Mouse (Mus musculus) embryonic stem cell, embryonic (primary cell): Measurements from ENCODE around the gene Itga4.

Experiments
- CTCF ChIA-PET, 4 experiments: fragments of 300-600 bp in 2 of 4; fragments of 350-600 bp in 2 of 4; sonication (Branson Sonifier 250); formaldehyde crosslinking; loops; one replicate each; lab custom pipeline; 2022; ENCODE audit warnings: inconsistent platforms in 2 of 4; lab: Charles Lee
- POLR2A ChIA-PET, 4 experiments: fragments of 300-600 bp in 2 of 4; fragments of 350-600 bp in 2 of 4; sonication (Branson Sonifier 250); formaldehyde crosslinking; loops; one replicate each; lab custom pipeline; 2022; ENCODE audit warnings: antibody characterized with exemption in 4 of 4, inconsistent platforms in 1 of 4; lab: Charles Lee

Itga4 gene

GRCm38 (mm10) chr2:79328079-79328478 is 72.9 kb downstream of the Itga4 start:
- POLR2A ChIA-PET, result interaction anchor here in 1 of 4 experiments (1.2 kb wide), 1 partner anchor 27 kb away, joined by 3 read pairs; no protein-coding TSS in a partner anchor
- CTCF ChIA-PET, result interaction anchor here in 2 of 4 experiments (0.6 to 1.3 kb wide), 2 partner anchors 44 to 465 kb away, joined by 3 read pairs; no protein-coding TSS in a partner anchor

GRCm38 (mm10) chr2:79334661-79335060 is 79.4 kb downstream of the Itga4 start:
- ChIA-PET CTCF (no interaction called here), POLR2A (no interaction called here)

DNA sequence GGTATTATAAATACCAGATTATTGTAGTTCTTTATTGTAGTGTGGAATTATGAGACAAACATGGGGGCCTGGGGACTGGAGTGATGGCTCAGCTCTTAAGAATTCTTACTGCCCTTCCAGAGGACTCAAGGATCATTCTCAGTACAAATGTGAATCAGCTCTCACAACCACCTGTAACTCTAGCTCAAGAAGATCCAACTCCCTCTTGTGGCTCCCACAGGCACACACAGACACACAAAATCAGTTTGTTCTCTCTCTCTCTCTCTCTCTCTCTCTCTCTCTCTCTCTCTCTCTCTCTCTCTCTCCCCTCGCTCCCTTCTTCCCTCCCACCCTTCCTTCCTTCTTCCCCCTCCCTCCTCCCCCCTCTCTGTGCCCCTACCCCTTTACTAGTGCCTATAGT is 80.9 kb downstream of the Itga4 start:
- POLR2A ChIA-PET, result interaction anchor here in 1 of 4 experiments (0.7 to 1.2 kb wide), 2 partner anchors 14 to 597 kb away, joined by 3 to 4 read pairs; no protein-coding TSS in a partner anchor
- CTCF ChIA-PET, result interaction anchor here (0.6 to 0.7 kb wide), 18 partner anchors 13 to 1440 kb away, joined by 3 to 17 read pairs (median 4); no protein-coding TSS in a partner anchor

DNA sequence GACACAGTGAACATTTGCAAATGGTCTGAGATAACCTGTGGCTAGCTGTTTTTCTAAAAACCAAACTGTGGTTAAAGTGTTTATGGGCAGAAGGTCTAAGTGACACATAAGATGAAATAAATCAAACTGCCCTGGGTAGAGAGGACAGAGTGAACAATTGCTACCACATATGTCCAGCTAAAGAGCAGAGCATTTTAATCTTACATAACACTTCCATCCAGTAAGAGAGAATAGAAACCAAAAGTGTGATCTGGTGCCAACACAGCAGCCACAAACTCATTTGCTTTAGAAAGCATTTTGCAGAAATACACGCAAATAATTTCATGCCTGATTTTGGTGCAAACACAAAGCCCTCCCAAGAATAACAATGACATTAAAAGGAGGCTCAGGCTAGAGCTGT is 83.8 kb downstream of the Itga4 start:
- ChIA-PET POLR2A (no interaction called here), CTCF (no interaction called here)

DNA sequence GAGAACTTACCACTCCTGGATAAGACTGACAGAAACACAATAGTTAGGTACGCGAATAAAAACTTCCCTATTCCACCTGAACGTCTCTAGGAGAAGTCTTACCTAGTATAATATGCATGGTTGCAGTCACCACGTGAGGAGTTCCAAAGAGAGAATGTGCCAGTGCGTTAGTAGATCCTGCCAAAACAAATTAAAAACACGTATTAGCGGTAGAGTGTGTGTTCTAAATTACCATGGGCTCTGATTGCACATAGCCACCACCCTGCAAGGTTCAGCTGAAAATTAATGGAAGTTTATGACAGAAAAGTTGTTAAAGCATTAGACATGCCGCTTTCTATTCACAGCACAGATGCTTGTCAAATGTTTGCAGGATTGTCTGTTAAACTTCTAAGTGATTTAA is 87.9 kb downstream of the Itga4 start:
- CTCF ChIA-PET, result no interaction called here

DNA sequence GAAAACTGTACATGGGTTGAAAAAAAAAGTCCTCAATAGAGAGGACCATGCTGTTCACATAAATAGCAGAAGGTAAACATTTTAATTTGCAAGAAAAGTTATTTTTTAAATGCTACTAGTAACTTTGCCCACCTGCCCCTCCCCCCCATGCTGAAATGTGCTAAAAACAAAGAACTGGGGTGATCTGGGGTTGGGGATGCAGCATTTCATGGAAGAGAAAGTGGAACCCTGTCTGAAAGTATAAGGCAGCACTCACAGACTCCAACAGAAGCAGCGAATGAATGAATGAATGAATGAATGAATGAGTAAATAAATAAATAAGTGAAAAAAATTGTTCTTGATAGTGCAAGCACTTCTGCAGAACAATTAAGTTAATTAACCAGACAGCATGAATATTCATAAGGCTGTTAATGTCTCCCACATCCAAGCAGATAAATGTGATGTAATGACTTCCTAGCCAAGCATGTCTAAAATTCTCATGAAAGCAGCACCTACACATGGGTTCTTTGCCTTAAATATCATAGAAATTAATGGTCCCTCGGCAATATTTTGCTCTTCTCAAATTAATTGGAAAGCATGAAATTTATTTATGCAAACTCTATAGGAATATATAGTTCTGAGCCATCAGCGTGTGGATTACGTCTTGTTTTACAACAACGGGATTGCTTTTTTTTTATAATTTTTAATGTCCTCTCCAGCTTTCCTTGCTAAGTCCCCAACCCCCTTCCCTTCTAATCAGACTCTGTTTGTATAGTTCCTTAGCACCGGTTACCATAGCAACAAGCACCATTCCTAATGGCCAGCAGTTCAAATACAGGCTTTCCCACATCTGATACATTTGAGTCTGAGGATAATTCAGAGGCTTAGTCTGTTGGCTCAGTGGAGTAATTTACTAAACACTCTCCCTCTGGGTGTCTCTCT is 96.2 kb downstream of the Itga4 start:
- ChIA-PET CTCF (no interaction called here), POLR2A (interaction anchor here in 1 of 4 experiments (0.6 to 1.1 kb wide), 2 partner anchors 12 to 66 kb away, joined by 3 read pairs; no protein-coding TSS in a partner anchor)

More for the DNA sequence above, 87.9 kb downstream of the Itga4 start:
- POLR2A ChIA-PET, result no interaction called here

DNA sequence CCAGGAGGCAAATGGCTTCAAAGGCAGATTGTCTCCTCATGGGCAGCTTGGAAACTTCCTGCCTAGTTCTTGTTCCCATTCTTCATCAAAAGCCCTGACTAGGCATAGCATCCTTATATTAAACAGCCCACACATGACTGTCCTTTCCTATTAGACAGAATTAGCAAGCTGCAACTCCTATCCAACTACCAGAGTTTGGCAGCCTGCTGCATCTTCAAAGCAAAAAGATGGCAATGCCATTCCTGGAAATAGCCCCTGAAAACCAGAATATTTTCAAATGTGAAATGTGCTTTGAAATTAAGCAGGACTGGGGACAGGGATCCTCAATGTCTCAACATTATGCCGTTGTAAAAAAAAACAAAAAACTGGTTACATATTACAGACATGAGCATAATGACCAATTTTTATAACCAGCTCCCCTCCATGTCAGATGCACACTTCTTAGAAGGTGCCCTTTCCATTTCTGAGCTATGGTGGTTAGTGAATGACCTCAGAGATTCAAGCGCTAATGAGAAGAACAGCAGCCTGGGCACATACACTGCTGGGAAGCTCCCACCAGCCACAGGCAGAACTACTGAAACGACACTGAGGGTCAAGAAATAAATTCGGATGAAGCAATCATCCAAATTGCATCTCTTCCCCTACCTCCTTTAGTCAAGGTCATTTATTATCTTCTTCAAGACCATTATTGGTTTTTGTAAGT is 97.0 kb downstream of the Itga4 start:
- POLR2A ChIA-PET, result interaction anchor here in 1 of 4 experiments (0.6 to 1.1 kb wide), 2 partner anchors 12 to 65 kb away, joined by 3 read pairs; no protein-coding TSS in a partner anchor
- CTCF ChIA-PET, result no interaction called here

DNA sequence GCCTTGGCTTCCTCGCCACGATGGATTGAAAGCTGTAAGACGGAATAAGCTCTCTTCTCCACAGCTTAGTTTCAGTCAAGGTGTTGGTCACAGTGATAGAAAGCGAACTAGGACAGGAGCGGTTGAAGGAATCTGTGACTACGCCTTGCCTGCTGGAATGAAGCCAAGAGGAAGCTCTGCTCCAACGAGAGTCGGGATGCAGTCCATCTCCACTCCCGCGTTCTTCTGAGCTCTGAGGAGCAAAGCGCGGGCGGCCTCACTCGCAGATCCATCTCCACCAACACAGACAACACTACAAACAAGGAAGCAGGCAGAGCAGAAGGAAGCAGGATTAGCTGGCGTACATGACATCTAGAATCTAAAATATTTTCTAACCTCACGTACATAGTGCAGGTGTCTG is 99.5 kb downstream of the Itga4 start:
- ChIA-PET POLR2A (interaction anchor here in 2 of 4 experiments (0.6 to 1.1 kb wide), 2 partner anchors 26 to 1871 kb away, joined by 3 read pairs; no protein-coding TSS in a partner anchor), CTCF (interaction anchor here in 1 of 4 experiments (0.5 kb wide), 1 partner anchor 19 kb away, joined by 10 read pairs; no protein-coding TSS in a partner anchor)

GRCm38 (mm10) chr2:79357835-79358234 is 102.6 kb downstream of the Itga4 start:
- POLR2A ChIA-PET, result no interaction called here
- CTCF ChIA-PET, result no interaction called here

DNA sequence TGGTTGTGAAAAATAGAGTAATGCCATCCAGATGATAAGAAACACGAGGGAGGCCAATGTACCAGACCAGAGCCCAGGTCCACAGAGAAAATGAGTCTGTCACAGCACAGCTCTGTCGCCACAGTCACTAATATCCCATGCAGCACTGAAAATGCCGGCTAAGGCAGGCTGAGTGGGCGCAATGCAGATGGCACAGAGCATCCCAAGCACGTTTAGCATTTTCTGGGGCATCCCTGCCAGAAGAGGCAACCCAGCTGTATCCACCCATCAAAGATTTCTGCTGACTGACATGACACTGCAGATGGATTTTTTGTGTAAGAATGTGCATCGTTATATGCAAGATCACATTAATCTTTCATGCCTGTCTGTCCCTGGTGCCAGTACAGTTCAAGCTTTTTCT is 106.8 kb downstream of the Itga4 start:
- ChIA-PET POLR2A (no interaction called here), CTCF (no interaction called here)

DNA sequence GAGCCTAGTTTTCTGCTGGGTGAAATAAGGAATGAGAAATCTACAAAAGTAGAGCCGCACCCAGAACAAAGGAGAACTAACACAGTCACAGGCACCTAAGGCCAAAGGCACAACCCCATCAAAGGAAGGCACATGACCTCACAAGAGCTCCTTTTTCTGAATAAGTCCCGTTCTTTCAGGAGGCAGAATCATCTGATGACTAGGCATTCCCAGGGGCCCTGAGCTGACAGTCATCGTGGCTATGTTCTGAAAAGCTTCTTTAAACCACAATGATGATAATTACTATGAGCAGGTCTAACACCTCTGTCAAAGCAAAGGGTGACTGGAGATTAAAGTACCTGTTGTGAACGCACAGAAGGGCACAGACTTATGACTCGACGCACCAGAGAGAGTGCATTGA is 108.7 kb downstream of the Itga4 start:
- ChIA-PET POLR2A (interaction anchor here in 1 of 4 experiments (0.8 kb wide), 1 partner anchor 12 kb away, joined by 3 read pairs; no protein-coding TSS in a partner anchor), CTCF (interaction anchor here in 2 of 4 experiments (1.0 to 1.2 kb wide), 2 partner anchors 9 to 135 kb away, joined by 3 to 6 read pairs; no protein-coding TSS in a partner anchor)

DNA sequence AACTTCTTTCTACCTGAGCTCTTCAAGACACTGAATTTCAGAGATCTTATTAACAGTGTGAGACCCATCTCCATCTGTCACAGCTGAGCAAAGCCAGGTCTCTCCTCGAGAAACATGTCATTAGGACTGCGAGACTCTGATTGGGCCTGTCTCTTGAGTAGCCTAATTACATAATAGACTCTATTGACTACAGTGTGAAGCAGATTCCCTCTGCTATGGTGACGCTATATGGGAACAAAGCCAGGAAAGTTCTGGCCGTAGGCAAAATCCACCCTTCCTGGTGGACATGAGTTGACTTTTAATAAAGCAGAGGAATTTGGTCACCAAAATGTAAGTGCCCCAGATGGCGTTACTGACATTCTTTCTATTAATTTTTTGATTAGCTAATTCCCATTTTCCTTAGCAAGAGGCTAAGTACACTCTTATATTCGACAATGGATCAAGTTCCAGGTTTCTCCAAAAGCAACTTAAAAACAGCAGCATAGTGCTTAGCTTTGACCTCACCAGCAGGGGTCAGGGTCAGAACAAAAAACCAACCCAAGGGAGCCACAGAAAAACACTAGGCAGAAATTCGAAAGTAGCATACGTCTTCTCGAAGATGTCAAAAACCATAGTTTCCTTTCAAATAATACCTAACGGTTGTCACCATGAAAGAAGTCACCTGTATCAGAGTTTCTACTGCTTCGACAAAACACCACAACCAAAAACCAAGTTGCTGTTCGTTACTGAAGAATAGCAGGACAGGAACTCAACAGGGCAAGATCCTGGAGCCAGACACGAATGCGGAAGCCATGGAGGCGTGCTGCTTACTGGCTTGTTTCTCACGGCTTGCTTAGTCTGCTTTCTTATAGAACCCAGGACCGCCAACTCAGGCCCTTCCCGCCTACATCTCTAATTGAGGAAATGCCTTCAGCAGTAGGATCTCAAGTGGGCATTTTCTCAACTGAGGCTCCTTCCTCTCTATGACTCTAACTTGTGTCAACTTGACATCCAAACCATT is 112.5 kb downstream of the Itga4 start:
- ChIA-PET CTCF (interaction anchor here (0.5 to 3.5 kb wide), 7 partner anchors 32 to 497 kb away, joined by 3 to 20 read pairs (median 5); no protein-coding TSS in a partner anchor), POLR2A (interaction anchor here in 2 of 4 experiments (0.9 to 1.9 kb wide), 4 partner anchors 11 to 499 kb away, joined by 3 to 10 read pairs (median 4); no protein-coding TSS in a partner anchor)

- ChIA-PET POLR2A (interaction anchor here in 2 of 4 experiments (0.6 to 1.9 kb wide), 6 partner anchors 10 to 500 kb away, joined by 3 to 10 read pairs (median 4); partner anchors contain the start of genes Cerkl (in 1 of the 2) and Neurod1 (in 1 of the 2)), CTCF (interaction anchor here in 3 of 4 experiments (0.6 to 3.5 kb wide), 5 partner anchors 11 to 907 kb away, joined by 3 to 20 read pairs (median 8); no protein-coding TSS in a partner anchor)
These were observed 113.4 kb downstream of the Itga4 start for GRCm38 (mm10) chr2:79368661-79369060.

DNA sequence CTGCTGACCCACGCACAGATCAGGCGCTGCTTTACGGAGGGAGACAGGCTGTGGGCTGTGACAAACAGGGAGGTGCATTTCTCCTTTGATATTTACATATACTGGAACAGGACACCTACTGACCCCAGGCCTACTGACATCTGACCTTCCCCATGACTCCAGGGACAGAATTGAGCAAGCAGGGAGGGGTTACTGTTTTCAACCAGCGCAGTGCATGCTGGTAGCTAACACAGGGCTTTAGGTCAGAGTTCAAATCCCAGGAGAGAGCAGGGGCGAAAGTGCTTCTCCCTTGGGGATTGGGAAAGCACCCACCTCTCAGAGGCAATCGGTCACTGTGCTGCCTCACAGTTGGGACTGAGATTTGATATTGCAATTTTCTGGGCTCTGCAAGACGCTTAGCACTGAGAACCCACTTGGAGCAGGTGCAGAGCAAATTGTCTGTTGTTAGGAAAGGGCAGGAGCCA is 113.9 kb downstream of the Itga4 start:
- ChIA-PET CTCF (interaction anchor here in 3 of 4 experiments (0.6 to 3.5 kb wide), 5 partner anchors 10 to 908 kb away, joined by 3 to 20 read pairs (median 7); no protein-coding TSS in a partner anchor), POLR2A (interaction anchor here in 2 of 4 experiments (0.6 to 1.9 kb wide), 9 partner anchors 9 to 501 kb away, joined by 3 to 10 read pairs (median 3); partner anchors contain the start of genes Cerkl (in 1 of the 2) and Neurod1 (in 1 of the 2))

DNA sequence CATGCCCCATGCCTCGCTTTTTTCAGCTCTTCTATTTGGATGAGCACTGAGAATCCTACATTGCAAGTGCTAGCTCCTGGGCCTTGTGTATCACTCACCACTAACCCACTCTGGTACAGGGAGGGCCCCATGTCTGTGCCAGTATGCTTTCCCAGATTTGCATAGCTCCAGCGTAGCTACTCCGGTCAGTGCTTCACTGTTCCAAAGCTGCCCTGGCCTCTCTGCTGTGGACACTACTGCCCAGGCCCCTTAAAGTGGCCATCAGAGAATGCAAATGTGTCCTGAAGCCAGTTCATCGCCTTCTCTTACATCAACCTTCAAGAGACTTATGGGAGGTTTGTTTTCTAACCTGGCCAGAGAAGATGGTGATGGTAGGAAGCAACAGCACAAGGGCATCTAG is 114.7 kb downstream of the Itga4 start:
- POLR2A ChIA-PET, result interaction anchor here in 2 of 4 experiments (0.8 to 1.9 kb wide), 5 partner anchors 9 to 86 kb away, joined by 3 to 10 read pairs (median 4); partner anchors contain the start of genes Cerkl (in 1 of the 2) and Neurod1 (in 1 of the 2)
- CTCF ChIA-PET, result interaction anchor here in 3 of 4 experiments (0.6 to 3.5 kb wide), 5 partner anchors 9 to 495 kb away, joined by 3 to 20 read pairs (median 4); no protein-coding TSS in a partner anchor

DNA sequence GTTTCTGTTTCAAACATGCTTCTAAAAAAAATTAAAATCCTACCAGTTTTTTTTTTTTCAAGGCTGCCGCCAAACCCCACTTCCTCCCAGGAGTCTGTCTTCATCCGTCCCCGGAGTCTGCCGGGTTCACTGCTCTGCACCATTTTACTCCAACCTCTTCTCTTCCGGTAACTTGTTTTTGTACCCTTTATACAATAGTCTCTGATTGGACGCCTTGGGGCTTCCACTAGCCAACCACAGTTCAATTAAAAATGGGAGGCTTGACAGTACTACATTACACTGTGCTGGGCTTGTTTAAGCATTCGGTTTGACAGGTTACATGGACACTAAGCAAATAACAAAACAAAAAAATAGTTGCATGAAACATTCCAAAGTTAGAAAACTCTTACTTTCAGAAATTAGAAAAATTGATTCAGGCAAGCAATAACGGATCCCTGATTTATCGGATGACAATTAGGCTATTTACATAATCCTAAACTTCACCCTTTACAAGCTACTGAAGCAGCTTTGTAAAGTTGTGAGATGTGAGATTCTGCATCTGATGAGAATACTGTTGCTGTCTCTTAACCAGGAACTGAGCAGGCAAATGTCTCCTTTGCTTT is 115.6 kb downstream of the Itga4 start:
- CTCF ChIA-PET, result no interaction called here

More for the DNA sequence above, 115.6 kb downstream of the Itga4 start:
- POLR2A ChIA-PET, result interaction anchor here in 1 of 4 experiments (1.0 kb wide), 1 partner anchor 9 kb away, joined by 3 read pairs; no protein-coding TSS in a partner anchor
